Mouse (Mus musculus) intestine, embryonic 16.5 days (tissue): ENCODE measurements around the gene Apba1. TPM values are rescaled to one million over a fixed set of nuclear protein-coding genes. Genes with fewer than 3 reads are reported as not detected.

Source experiments
- ATAC-seq: fragments of 200-750 bp; cut with Nextera tagmentation; 2 replicates; pipeline ENCODE4 v1.8.0; 2017; ENCODE audit warnings: moderate TSS enrichment, moderate library complexity
- H3K27ac ChIP-seq: fragments of 300-500 bp; sonication (generic); 2 replicates; pipeline ENCODE4 v1.5.1; 2014; ENCODE audit warnings: mild to moderate bottlenecking, low read length
- H3K27me3 ChIP-seq: fragments of 300-500 bp; sonication (generic); replicated peaks from 2 replicates; pipeline ENCODE4 v1.6.1; 2014; ENCODE audit warnings: low read length, control low read depth, mixed read lengths; ENCODE audit not compliant: control insufficient read depth, insufficient read depth
- H3K36me3 ChIP-seq: fragments of 300-500 bp; sonication (generic); 2 replicates; pipeline ENCODE4 v1.6.1; 2014; ENCODE audit warnings: low read length, control low read depth; ENCODE audit not compliant: control insufficient read depth, insufficient read depth
- H3K4me1 ChIP-seq: fragments of 300-500 bp; sonication (generic); 2 replicates; pipeline ENCODE4 v1.6.1; 2014; ENCODE audit warnings: low read length, control low read depth, mixed read lengths; ENCODE audit not compliant: control insufficient read depth, insufficient read depth
- H3K4me2 ChIP-seq: fragments of 300-500 bp; sonication (generic); 2 replicates; pipeline ENCODE4 v1.6.1; 2014; ENCODE audit warnings: low read depth, low read length, control low read depth
- H3K4me3 ChIP-seq: fragments of 300-500 bp; sonication (generic); 2 replicates; pipeline ENCODE4 v1.5.1; 2014; ENCODE audit warnings: mild to moderate bottlenecking, low read length
- H3K9ac ChIP-seq: fragments of 300-500 bp; sonication (generic); 2 replicates; pipeline ENCODE4 v1.6.1; 2014; ENCODE audit warnings: low read depth, low read length
- H3K9me3 ChIP-seq: fragments of 300-500 bp; sonication (generic); 2 replicates; pipeline ENCODE4 v1.6.1; 2016; ENCODE audit warnings: low read length, control low read depth; ENCODE audit not compliant: control insufficient read depth
- WGBS: fragments of 180-500 bp; shearing (Covaris S2); extraction: QIAGEN DNeasy Blood & Tissue Kit; methylation state at CpG from one replicate; pipeline ENCODE4 v1.1.7; 2014; 5-methylcytosine and 5-hydroxymethylcytosine counted together
- polyA plus RNA-seq: library from polyadenylated mRNA; unstranded; fragments of >200 nt; fragmentation: Nextera tagmentation; extraction: Ambion mirVana; gene quantifications from 2 replicates; pipeline ENCODE4 v1.2.1, GENCODE M21; 2015

Gene Apba1
- polyA plus RNA-seq, 1 experiment from 2014 or later: 0.38 TPM

DNA sequence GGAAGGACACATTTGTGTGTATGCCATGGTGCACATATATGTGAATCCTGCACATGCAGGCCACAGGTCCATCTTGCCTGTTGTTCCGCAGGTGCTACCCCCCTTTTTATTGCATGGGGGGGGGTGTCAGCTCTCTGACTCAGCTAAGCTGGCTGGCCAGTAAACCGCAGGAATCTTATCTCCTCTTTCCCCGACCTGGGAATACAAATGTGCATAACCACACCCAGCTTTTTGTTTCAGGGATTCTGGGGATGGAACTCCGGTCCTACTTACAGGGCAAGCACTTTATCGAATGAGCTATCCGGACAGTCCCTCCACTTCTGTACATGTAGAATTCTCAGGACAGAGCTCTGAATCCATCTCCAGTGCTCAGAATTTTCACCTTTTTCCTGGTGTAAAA, 58.5 kb downstream of the Apba1 start:
- no peak overlapping the region for H3K4me3 ChIP-seq
- no peak overlapping the region for H3K9ac ChIP-seq
- 56% methylated on average over 6 of the region's 6 CpGs for WGBS
- no peaks in the 10 kb centered on the region for H3K9me3 ChIP-seq
- no peaks in the 10 kb centered on the region for H3K36me3 ChIP-seq
- H3K27ac ChIP-seq: no peak overlapping the region
- no peaks in the 10 kb centered on the region for H3K27me3 ChIP-seq
- no peaks in the 10 kb centered on the region for H3K4me1 ChIP-seq
- H3K4me2 ChIP-seq: no peak overlapping the region
- no peak for ATAC-seq

DNA sequence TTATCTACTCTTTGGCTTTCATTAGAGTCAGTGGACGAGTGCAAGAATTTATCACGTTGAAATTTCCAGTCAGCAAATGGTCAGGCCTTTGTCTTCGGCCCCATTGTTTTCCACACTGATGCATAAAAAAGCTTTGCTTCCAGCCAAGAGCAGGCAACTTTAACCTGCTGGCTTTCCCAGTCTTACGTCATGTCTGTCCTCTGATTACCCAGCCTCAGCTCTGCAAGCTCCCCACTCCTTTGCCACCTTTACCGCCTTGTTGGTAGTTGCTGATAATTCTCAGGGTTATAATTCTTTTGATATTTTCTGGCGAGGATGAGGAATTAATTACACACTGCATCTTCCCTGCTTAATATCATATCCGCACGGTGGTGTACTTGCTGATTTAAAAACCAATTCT, 61.2 kb downstream of the Apba1 start:
- Histone ChIP-seq H3K27me3 (no peaks in the 10 kb centered on the region), H3K27ac (no peak overlapping the region), H3K4me2 (no peak overlapping the region), H3K9ac (no peak overlapping the region), H3K9me3 (no peaks in the 10 kb centered on the region), H3K4me3 (no peak overlapping the region), H3K4me1 (no peaks in the 10 kb centered on the region), H3K36me3 (no peaks in the 10 kb centered on the region)
- no peak for ATAC-seq
- WGBS: 70% methylated on average over 8 of the region's 8 CpGs

DNA sequence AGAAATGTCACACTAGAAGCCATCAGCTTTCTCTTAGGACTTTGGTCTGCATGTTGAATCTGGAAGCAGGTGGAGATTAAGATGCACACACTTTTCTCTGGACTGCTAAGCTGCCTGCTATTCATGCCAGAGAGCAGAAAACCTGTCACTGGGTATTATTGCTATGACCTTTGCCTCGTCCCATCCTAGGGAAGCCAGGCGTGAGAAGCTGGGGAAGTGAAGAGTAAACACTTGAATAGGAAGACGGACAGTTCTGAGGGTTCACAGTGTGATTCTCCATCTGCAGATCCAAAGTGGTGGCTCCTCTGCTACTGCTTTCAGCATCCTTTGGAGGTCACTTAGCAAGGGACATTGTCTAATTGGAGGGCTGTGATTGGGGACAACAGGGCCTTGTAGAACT, 63.8 kb downstream of the Apba1 start:
- Histone ChIP-seq H3K36me3 (no peaks in the 10 kb centered on the region), H3K9ac (no peak overlapping the region), H3K4me3 (no peak overlapping the region), H3K9me3 (no peaks in the 10 kb centered on the region), H3K27ac (no peak overlapping the region), H3K4me1 (no peaks in the 10 kb centered on the region), H3K4me2 (no peak overlapping the region), H3K27me3 (no peaks in the 10 kb centered on the region)
- 25% methylated on average over 3 of the region's 3 CpGs for WGBS
- peak; percentile 50 for ATAC-seq

DNA sequence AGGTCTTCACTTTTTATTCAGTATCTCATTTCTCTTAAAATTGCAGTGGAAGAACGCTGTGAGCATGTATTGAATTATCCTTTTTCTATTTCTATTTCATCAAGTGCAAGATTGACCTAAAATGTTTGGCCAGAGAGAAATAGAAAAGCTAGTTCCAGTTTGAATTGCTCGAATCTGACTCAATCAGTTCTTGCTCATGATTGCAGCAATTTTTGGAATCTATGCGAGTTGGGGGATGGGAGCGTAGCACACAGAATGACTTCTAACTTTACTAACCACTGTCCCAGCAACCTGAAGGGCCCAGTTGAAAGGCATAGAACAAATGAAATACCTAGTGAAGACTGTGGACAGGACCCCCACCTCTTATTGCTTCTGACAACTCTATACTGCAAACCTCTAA, 64.8 kb downstream of the Apba1 start:
- Histone ChIP-seq H3K4me1 (no peaks in the 10 kb centered on the region), H3K9me3 (no peaks in the 10 kb centered on the region), H3K4me2 (no peak overlapping the region), H3K4me3 (no peak overlapping the region), H3K36me3 (no peaks in the 10 kb centered on the region), H3K27me3 (no peaks in the 10 kb centered on the region), H3K9ac (no peak overlapping the region), H3K27ac (no peak overlapping the region)
- WGBS: 86% methylated on average over 4 of the region's 4 CpGs
- ATAC-seq: no peak

DNA sequence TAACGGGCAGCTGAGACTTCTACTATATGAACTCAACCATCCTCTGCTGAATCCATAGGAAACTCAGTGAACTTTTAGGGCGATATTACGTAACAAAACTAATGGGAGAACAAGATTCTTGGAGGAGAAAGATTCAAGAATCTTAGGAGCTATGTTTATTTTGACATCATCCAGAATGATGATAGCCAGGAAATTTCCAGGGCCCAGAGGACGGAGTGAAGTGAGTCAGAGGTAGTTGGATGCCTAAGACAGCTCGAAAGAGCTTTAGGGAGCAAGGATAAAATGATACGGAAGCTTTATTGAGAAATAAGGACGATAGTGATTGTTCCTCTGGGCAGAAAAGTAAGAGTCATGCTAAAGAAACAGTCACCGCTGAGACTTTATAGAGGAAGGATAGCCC, 67.6 kb downstream of the Apba1 start:
- no peak overlapping the region for H3K4me3 ChIP-seq
- H3K36me3 ChIP-seq: no peaks in the 10 kb centered on the region
- no peak overlapping the region for H3K4me2 ChIP-seq
- H3K27ac ChIP-seq: no peak overlapping the region
- no peaks in the 10 kb centered on the region for H3K27me3 ChIP-seq
- no peaks in the 10 kb centered on the region for H3K9me3 ChIP-seq
- no peak for ATAC-seq
- no peaks in the 10 kb centered on the region for H3K4me1 ChIP-seq
- H3K9ac ChIP-seq: no peak overlapping the region
- 83% methylated on average over 8 of the region's 8 CpGs for WGBS

DNA sequence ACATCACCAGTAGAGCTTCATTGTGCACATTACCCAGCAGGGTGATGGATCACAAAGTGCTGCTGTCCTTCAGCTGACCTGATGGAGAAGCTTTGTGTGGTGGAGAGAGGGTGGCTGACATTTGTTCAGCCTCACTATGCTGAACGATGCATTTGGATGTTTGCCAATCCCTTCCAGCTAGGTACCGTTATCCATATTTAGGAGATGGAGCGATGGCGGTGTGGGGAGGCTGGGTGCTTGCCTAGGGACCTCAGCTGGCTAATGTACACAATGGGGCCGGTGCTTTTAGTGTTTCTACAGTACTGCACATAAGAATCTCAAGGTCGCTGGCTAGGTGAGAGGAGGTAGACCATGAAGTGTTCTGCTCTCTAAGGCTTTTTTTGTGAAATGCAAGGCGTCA, 72.1 kb downstream of the Apba1 start:
- ATAC-seq: no peak
- no peak overlapping the region for H3K4me2 ChIP-seq
- no peaks in the 10 kb centered on the region for H3K36me3 ChIP-seq
- H3K27ac ChIP-seq: no peak overlapping the region
- no peaks in the 10 kb centered on the region for H3K27me3 ChIP-seq
- H3K9ac ChIP-seq: no peak overlapping the region
- no peaks in the 10 kb centered on the region for H3K9me3 ChIP-seq
- H3K4me1 ChIP-seq: no peaks in the 10 kb centered on the region
- 59% methylated on average over 7 of the region's 7 CpGs for WGBS
- H3K4me3 ChIP-seq: no peak overlapping the region

DNA sequence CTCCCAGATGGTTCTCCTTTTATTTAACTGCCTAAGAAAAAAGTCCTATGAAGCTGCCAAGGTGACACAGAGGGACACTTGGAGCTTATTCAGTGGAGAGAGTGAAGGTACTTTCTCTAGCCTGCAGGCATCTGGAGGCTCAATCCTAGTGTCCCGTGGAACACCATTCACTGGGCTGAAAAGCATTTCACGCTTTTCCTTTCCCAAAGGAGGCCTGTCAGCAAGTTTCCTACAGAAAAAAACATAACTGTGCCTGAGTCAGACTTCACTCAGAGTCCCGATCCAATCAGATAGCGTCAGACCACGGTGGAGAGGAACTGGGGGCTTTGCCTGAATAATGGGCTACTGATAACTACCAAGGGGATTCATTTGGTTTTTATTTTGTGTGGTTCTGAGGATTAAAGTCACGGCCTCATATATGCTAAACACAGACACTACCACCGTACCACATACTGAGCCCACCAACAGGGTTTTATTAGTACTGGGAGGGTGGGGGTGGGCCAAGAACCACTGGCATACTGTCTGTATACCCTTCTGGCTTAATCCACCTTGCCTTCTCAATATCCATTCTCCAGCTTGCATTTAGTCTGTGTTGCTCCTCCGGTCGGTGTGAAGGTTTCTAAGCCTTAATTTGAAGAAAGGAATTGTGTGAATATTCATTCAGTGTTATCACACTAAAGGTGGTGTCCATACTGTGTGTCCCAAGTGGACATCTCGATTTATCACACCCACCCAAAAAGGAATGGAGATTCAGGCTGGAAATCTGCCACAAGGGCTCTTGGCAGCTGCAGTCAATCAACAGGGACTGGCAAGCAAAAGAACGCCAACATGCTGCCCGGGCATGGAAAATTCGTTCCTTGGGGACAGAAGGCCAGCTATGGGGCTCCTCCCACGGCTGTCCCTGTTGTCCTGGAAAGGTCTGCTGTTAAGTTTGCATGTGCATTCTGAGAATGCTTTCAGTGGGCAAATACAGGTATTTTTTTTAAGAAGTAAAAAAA, 75.3 kb downstream of the Apba1 start:
- Histone ChIP-seq H3K9ac (no peak overlapping the region), H3K9me3 (no peaks in the 10 kb centered on the region), H3K4me2 (no peak overlapping the region), H3K27me3 (no peaks in the 10 kb centered on the region), H3K27ac (no peak overlapping the region), H3K4me3 (no peak overlapping the region), H3K36me3 (no peaks in the 10 kb centered on the region), H3K4me1 (no peaks in the 10 kb centered on the region)
- WGBS: 71% methylated on average over 14 of the region's 14 CpGs
- ATAC-seq: no peak

DNA sequence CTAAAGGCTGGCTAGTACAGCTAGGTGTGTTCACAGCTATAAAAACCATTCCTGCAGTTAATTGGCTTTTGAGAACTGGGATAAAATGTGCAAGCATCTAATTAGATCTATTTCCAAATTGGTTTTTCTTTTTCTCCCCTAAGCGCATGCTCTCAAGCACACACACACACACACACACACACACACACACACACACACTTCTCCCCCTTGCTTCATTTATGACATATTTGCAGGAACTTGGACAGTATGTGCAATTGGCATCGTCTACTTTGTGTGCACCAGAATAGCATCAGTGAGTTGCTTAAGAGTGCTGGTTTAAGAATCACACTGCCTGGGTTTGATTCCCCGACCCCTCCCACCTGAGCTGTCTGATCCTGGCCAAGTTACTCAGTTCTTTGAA, 76.0 kb downstream of the Apba1 start:
- Histone ChIP-seq H3K4me3 (no peak overlapping the region), H3K9me3 (no peaks in the 10 kb centered on the region), H3K36me3 (no peaks in the 10 kb centered on the region), H3K4me1 (no peaks in the 10 kb centered on the region), H3K27me3 (no peaks in the 10 kb centered on the region), H3K4me2 (no peak overlapping the region), H3K27ac (no peak overlapping the region), H3K9ac (no peak overlapping the region)
- 91% methylated on average over 3 of the region's 3 CpGs for WGBS
- no peak for ATAC-seq

DNA sequence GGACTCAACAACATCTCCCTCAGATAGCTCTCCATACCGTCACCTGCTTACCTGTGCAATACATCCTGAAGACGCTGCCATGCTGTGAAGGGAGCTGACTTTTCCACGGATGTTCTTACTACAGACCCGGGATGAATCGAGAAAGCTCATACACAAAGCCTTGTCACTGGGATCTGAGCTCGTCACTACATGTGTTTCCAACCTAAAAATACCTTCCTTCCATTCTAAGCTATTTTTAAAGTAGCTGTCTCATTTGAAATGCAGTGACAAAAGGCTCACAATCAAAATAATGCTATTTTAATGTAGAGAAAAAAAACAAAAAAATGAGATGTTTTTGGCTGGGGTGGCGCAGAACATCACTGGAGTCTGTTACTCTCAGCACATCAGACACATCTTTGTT, 97.1 kb downstream of the Apba1 start:
- 92% methylated on average over 7 of the region's 7 CpGs for WGBS
- no peak overlapping the region for H3K4me3 ChIP-seq
- H3K36me3 ChIP-seq: no peaks in the 10 kb centered on the region
- no peaks in the 10 kb centered on the region for H3K9me3 ChIP-seq
- H3K4me2 ChIP-seq: no peak overlapping the region
- no peaks in the 10 kb centered on the region for H3K4me1 ChIP-seq
- H3K9ac ChIP-seq: no peak overlapping the region
- ATAC-seq: no peak
- no peak overlapping the region for H3K27ac ChIP-seq
- no peaks in the 10 kb centered on the region for H3K27me3 ChIP-seq

DNA sequence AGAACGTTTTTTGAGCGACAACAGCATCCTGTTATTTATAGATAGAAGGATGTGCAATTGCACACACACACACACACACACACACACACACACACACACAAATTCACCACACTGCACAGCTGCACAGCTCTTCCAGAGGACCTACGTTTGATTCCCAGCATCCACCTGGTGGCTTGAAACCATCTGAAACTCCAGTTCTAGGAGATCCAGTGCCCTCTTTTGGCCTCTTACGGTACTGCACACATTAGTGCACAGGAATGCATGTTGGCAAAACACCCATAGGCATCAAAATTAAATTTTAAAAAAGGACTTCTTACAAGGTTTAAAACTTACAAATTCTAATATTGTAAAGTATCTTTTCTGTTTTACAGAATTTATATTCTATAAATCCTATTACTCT, 99.4 kb downstream of the Apba1 start:
- WGBS: 91% methylated on average over 4 of the region's 4 CpGs
- H3K27ac ChIP-seq: no peak overlapping the region

More for the DNA sequence above, 99.4 kb downstream of the Apba1 start:
- ATAC-seq: no peak
- Histone ChIP-seq H3K4me2 (no peak overlapping the region), H3K9ac (no peak overlapping the region), H3K4me1 (no peaks in the 10 kb centered on the region), H3K36me3 (no peaks in the 10 kb centered on the region), H3K4me3 (no peak overlapping the region), H3K27me3 (no peaks in the 10 kb centered on the region), H3K9me3 (no peaks in the 10 kb centered on the region)
